Mouse (Mus musculus): ENCODE results near the gene Pax9. TPM values are rescaled to one million over a fixed set of nuclear protein-coding genes. Genes with fewer than 3 reads are reported as not detected.

The Pax9 gene
- polyA plus RNA-seq, 1 experiment from 2014 or later, result not detected

DNA sequence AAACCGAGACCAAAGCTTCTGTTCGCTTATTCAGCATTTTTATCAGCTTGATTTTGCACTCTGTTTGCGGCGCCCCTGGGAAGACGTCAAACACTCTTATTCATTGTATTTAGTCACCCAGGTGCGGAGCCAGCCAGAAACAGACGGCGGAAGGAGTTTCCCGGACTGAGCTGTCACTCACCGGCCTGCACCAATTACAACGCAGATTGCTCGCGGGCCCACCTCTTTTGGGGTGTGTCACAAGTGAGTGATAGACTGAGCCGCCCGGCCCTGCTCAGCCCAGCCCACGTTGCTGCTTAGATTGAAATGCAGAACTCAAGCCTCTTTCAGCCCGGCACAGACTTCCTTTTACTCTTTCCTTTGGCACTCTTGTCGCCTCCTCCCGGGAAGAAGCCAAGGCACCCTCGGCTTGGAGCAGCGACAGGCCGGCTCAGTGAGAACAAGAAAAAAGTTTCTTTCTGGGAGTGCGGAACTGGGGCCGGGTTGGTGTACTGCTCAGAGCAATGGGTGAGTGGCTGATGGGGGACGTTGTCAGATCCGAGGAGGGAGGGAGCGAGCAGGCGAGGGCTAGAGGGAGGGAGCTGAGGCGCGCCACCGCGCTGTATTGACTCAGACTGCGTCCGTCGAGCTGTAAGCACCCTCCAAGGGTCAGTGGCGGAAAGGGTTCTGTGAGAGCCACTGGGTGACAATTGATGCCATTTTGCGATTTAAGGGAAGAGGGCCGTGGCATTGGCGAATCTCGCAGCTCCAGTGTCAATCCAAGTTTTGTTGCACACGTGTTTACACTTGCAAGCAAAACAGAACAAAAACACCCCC is 4.0 kb downstream of the Pax9 start:
- Histone ChIP-seq H3K27ac (ENCODE audit: low read depth) (no peak overlapping the region), H3K36me3 (ENCODE audit: control insufficient read depth, insufficient read depth, low read length) (no peaks in the 10 kb centered on the region), H3K4me3 (ENCODE audit: low read depth, low read length) (peak overlapping the region; percentile 33), H3K9ac (ENCODE audit: low read length) (no peak overlapping the region), H3K4me2 (ENCODE audit: low read length) (peak overlapping the region; percentile 48), H3K9me3 (ENCODE audit: control insufficient read depth, low read length) (no peaks in the 10 kb centered on the region), H3K27me3 (replicated peaks; ENCODE audit: control insufficient read depth, insufficient read depth, low read length) (peaks cover 99% of the 10 kb centered on the region), H3K4me1 (replicated peaks; ENCODE audit: control insufficient read depth, insufficient read depth, low read length) (peaks cover 8% of the 10 kb centered on the region; the same call in 1 of the 2 replicates)
- ATAC-seq (replicated peaks; ENCODE audit: low FRiP score, low TSS enrichment, low read depth) (peak; percentile 92), DNase-seq (ENCODE audit: low spot score) (peak; percentile 87)
- WGBS, result under 1% methylated on average over 40 of the region's 41 CpGs

- WGBS, result 1% methylated on average over 57 of the region's 57 CpGs
- no peak overlapping the region for H3K9ac ChIP-seq (ENCODE audit: low read length)
- no peaks in the 10 kb centered on the region for H3K36me3 ChIP-seq (ENCODE audit: control insufficient read depth, insufficient read depth, low read length)
- no peak overlapping the region for H3K27ac ChIP-seq (ENCODE audit: low read depth)
- H3K4me2 ChIP-seq (ENCODE audit: low read length), result peak overlapping the region; percentile 25
- H3K4me3 ChIP-seq (ENCODE audit: low read depth, low read length), result peak overlapping the region; percentile 6; the same call in 1 of the 2 replicates
- H3K4me1 ChIP-seq (replicated peaks; ENCODE audit: control insufficient read depth, insufficient read depth, low read length), result peaks cover 8% of the 10 kb centered on the region; the same call in 1 of the 2 replicates
- no peak for ATAC-seq (replicated peaks; ENCODE audit: low FRiP score, low TSS enrichment, low read depth)
- H3K9me3 ChIP-seq (ENCODE audit: control insufficient read depth, low read length), result no peaks in the 10 kb centered on the region
- peak; percentile 77 for DNase-seq (ENCODE audit: low spot score)
- peaks cover 99% of the 10 kb centered on the region for H3K27me3 ChIP-seq (replicated peaks; ENCODE audit: control insufficient read depth, insufficient read depth, low read length)
These were observed 4.8 kb downstream of the Pax9 start for GRCm38 (mm10) chr12:56696174-56697010.

GRCm38 (mm10) chr12:56697011-56697740 is 5.6 kb downstream of the Pax9 start:
- DNase-seq (ENCODE audit: low spot score) (no peak), ATAC-seq (replicated peaks; ENCODE audit: low FRiP score, low TSS enrichment, low read depth) (no peak)
- Histone ChIP-seq H3K36me3 (ENCODE audit: control insufficient read depth, insufficient read depth, low read length) (no peaks in the 10 kb centered on the region), H3K27ac (ENCODE audit: low read depth) (no peak overlapping the region), H3K4me2 (ENCODE audit: low read length) (peak overlapping the region; percentile 25), H3K9ac (ENCODE audit: low read length) (no peak overlapping the region), H3K27me3 (replicated peaks; ENCODE audit: control insufficient read depth, insufficient read depth, low read length) (peaks cover 97% of the 10 kb centered on the region), H3K4me3 (ENCODE audit: low read depth, low read length) (0 out of 2 replicates have a peak overlapping the region, but pooled peaks have one; percentile 6), H3K4me1 (replicated peaks; ENCODE audit: control insufficient read depth, insufficient read depth, low read length) (peaks cover 8% of the 10 kb centered on the region; the same call in 1 of the 2 replicates), H3K9me3 (ENCODE audit: control insufficient read depth, low read length) (no peaks in the 10 kb centered on the region)
- WGBS, result 2% methylated on average over 36 of the region's 36 CpGs

- Histone ChIP-seq H3K36me3 (ENCODE audit: control insufficient read depth, insufficient read depth, low read length) (no peaks in the 10 kb centered on the region), H3K4me1 (replicated peaks; ENCODE audit: control insufficient read depth, insufficient read depth, low read length) (peaks cover 4% of the 10 kb centered on the region; the same call in 1 of the 2 replicates), H3K4me2 (ENCODE audit: low read length) (no peak overlapping the region), H3K27me3 (replicated peaks; ENCODE audit: control insufficient read depth, insufficient read depth, low read length) (peaks cover 97% of the 10 kb centered on the region), H3K27ac (ENCODE audit: low read depth) (no peak overlapping the region), H3K9ac (ENCODE audit: low read length) (no peak overlapping the region), H3K9me3 (ENCODE audit: control insufficient read depth, low read length) (no peaks in the 10 kb centered on the region), H3K4me3 (ENCODE audit: low read depth, low read length) (no peak overlapping the region)
- under 1% methylated on average over 12 of the region's 12 CpGs for WGBS
- ATAC-seq (replicated peaks; ENCODE audit: low FRiP score, low TSS enrichment, low read depth) (no peak), DNase-seq (ENCODE audit: low spot score) (peak; percentile 66)
These were observed 6.2 kb downstream of the Pax9 start for GRCm38 (mm10) chr12:56697785-56698184.

- H3K9ac ChIP-seq (ENCODE audit: low read length), result no peak overlapping the region
- no peaks in the 10 kb centered on the region for H3K36me3 ChIP-seq (ENCODE audit: control insufficient read depth, insufficient read depth, low read length)
- peaks cover 94% of the 10 kb centered on the region for H3K27me3 ChIP-seq (replicated peaks; ENCODE audit: control insufficient read depth, insufficient read depth, low read length)
- H3K4me2 ChIP-seq (ENCODE audit: low read length), result no peak overlapping the region
- no peak overlapping the region for H3K4me3 ChIP-seq (ENCODE audit: low read depth, low read length)
- 5% methylated on average over 8 of the region's 8 CpGs for WGBS
- H3K4me1 ChIP-seq (replicated peaks; ENCODE audit: control insufficient read depth, insufficient read depth, low read length), result peaks cover 4% of the 10 kb centered on the region; the same call in 1 of the 2 replicates
- no peak overlapping the region for H3K27ac ChIP-seq (ENCODE audit: low read depth)
- DNase-seq (ENCODE audit: low spot score), result no peak
- H3K9me3 ChIP-seq (ENCODE audit: control insufficient read depth, low read length), result no peaks in the 10 kb centered on the region
- ATAC-seq (replicated peaks; ENCODE audit: low FRiP score, low TSS enrichment, low read depth), result no peak
These were observed 6.8 kb downstream of the Pax9 start for GRCm38 (mm10) chr12:56698191-56698980.

- DNase-seq (ENCODE audit: low spot score), result no peak
- peaks cover 4% of the 10 kb centered on the region; the same call in 1 of the 2 replicates for H3K4me1 ChIP-seq (replicated peaks; ENCODE audit: control insufficient read depth, insufficient read depth, low read length)
- H3K27me3 ChIP-seq (replicated peaks; ENCODE audit: control insufficient read depth, insufficient read depth, low read length), result peaks cover 90% of the 10 kb centered on the region
- no peaks in the 10 kb centered on the region for H3K36me3 ChIP-seq (ENCODE audit: control insufficient read depth, insufficient read depth, low read length)
- ATAC-seq (replicated peaks; ENCODE audit: low FRiP score, low TSS enrichment, low read depth), result no peak
- H3K4me3 ChIP-seq (ENCODE audit: low read depth, low read length), result no peak overlapping the region
- H3K27ac ChIP-seq (ENCODE audit: low read depth), result no peak overlapping the region
- 18% methylated on average over 3 of the region's 3 CpGs for WGBS
- H3K9ac ChIP-seq (ENCODE audit: low read length), result no peak overlapping the region
- H3K4me2 ChIP-seq (ENCODE audit: low read length), result no peak overlapping the region
- no peaks in the 10 kb centered on the region for H3K9me3 ChIP-seq (ENCODE audit: control insufficient read depth, low read length)
These were observed 7.8 kb downstream of the Pax9 start for GRCm38 (mm10) chr12:56699351-56699750.

DNA sequence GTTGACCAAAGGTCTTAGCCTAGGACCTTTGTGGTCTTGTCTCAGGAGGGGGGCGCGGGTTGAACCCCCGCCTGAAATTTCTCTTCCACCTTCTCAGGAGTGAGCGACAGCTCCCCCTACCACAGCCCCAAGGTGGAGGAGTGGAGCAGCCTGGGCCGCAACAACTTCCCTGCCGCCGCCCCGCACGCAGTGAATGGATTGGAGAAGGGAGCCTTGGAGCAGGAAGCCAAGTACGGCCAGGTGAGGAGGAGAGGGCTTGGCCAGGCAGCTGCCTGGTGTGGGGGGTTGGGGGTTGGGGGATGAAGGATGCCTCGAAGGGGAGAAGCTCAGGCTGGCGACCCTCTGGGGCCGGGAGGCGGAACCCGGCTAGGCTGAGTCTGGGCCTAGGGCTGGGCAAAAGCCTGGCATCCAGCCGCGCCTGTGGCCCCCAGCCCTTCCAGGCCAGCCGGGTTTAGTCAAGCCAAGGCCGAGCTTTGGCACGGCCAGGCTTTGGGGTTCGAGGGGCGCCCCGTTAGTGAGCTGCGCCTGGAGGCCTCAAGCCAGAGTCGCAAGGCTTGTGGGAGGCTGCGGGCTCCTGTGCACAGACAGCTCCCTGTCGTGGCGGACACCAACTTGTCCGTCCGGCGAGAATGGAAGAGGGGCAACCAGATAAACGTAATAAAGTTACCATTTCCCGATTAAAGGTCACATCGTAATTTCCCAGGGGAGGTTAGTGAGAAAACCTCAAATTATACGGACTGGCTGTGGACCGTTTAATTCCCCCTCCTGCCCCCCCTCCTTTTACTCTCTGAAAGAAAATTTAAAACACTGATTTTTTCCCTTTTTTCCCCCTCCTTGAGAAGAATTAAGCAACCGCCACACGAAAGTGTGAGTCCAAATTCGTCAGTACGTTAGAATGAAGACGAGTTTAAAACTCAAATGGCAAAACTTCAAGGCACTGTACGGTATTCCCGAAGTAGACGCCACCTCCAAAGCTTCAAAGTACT is 8.6 kb downstream of the Pax9 start:
- no peak overlapping the region for H3K4me3 ChIP-seq (ENCODE audit: low read depth, low read length)
- ATAC-seq (replicated peaks; ENCODE audit: low FRiP score, low TSS enrichment, low read depth) (no peak), DNase-seq (ENCODE audit: low spot score) (peak; percentile 65)
- no peaks in the 10 kb centered on the region for H3K36me3 ChIP-seq (ENCODE audit: control insufficient read depth, insufficient read depth, low read length)
- no peaks in the 10 kb centered on the region for H3K9me3 ChIP-seq (ENCODE audit: control insufficient read depth, low read length)
- 7% methylated on average over 44 of the region's 44 CpGs for WGBS
- no peak overlapping the region for H3K4me2 ChIP-seq (ENCODE audit: low read length)
- no peak overlapping the region for H3K27ac ChIP-seq (ENCODE audit: low read depth)
- H3K9ac ChIP-seq (ENCODE audit: low read length), result no peak overlapping the region
- H3K4me1 ChIP-seq (replicated peaks; ENCODE audit: control insufficient read depth, insufficient read depth, low read length), result peaks cover 4% of the 10 kb centered on the region; the same call in 1 of the 2 replicates
- peaks cover 85% of the 10 kb centered on the region for H3K27me3 ChIP-seq (replicated peaks; ENCODE audit: control insufficient read depth, insufficient read depth, low read length)

All from intestine, embryonic 14.5 days (tissue).